Mouse (Mus musculus) brain, embryonic 14.5 days (tissue): Measurements from ENCODE around the gene Tasp1.

ENCODE experiments used
- CTCF ChIP-seq: fragments of 200-500 bp; IDR thresholded peaks from 2 replicates; pipeline ENCODE4 v1.5.1; 2012; ENCODE audit warnings: inconsistent platforms, mild to moderate bottlenecking, moderate library complexity, borderline replicate concordance; ENCODE audit not compliant: insufficient read depth, insufficient read length; ENCODE audit errors: extremely low read depth
- POLR2A ChIP-seq: fragments of 200-500 bp; IDR thresholded peaks from 2 replicates; pipeline ENCODE4 v1.6.1; 2012; ENCODE audit warnings: mild to moderate bottlenecking, inconsistent platforms, borderline replicate concordance; ENCODE audit not compliant: poor library complexity, insufficient read depth, insufficient read length, severe bottlenecking; ENCODE audit errors: extremely low read depth

- TF ChIP-seq CTCF (no peak), POLR2A (no peak)
These were observed 146.8 kb downstream of the Tasp1 start for GRCm38 (mm10) chr2:139919757-139920156.
